Mouse (Mus musculus): ENCODE measurements around the gene Ifitm3. TPM values are rescaled to one million over a fixed set of nuclear protein-coding genes. Genes with fewer than 3 reads are reported as not detected.

Gene Ifitm3
- total and polyA plus RNA-seq, 2 experiments from 2014 or later: 35.9 to 78.8 TPM

- TF ChIP-seq CTCF (IDR thresholded peaks at IDR 0.05; ENCODE audit: low read depth): no peak
- no peaks in the 10 kb centered on the region for H3K4me1 ChIP-seq (ENCODE audit: insufficient read depth)
- H3K9ac ChIP-seq: no peak overlapping the region
- 89% methylated on average over 11 of the region's 11 CpGs for WGBS
- no peak overlapping the region for H3K4me2 ChIP-seq (ENCODE audit: low read depth)
- no peaks in the 10 kb centered on the region for H3K27me3 ChIP-seq (ENCODE audit: insufficient read depth, low read length)
- H3K27ac ChIP-seq (ENCODE audit: low read depth, low read length): no peak overlapping the region
- H3K9me3 ChIP-seq (ENCODE audit: low read length): no peaks in the 10 kb centered on the region
- no peak overlapping the region for H3K4me3 ChIP-seq (ENCODE audit: low read depth, low read length)
- no peak for ATAC-seq
- no peaks in the 10 kb centered on the region for H3K36me3 ChIP-seq (ENCODE audit: insufficient read depth)
- no peak for DNase-seq
Measured at GRCm38 (mm10) chr7:140998853-140999700, 11.5 kb downstream of the Ifitm3 start.

GRCm38 (mm10) chr7:140997817-140998216 is 12.8 kb downstream of the Ifitm3 start:
- no peaks in the 10 kb centered on the region for H3K27me3 ChIP-seq (ENCODE audit: insufficient read depth, low read length)
- H3K9me3 ChIP-seq (ENCODE audit: low read length): no peaks in the 10 kb centered on the region
- no peak overlapping the region for H3K4me2 ChIP-seq (ENCODE audit: low read depth)
- H3K9ac ChIP-seq: no peak overlapping the region
- WGBS: 58% methylated on average over 1 of the region's 1 CpGs
- TF ChIP-seq CTCF (IDR thresholded peaks at IDR 0.05; ENCODE audit: low read depth): no peak
- no peak overlapping the region for H3K27ac ChIP-seq (ENCODE audit: low read depth, low read length)
- no peak overlapping the region for H3K4me3 ChIP-seq (ENCODE audit: low read depth, low read length)
- no peak for ATAC-seq
- DNase-seq: no peak
- no peaks in the 10 kb centered on the region for H3K4me1 ChIP-seq (ENCODE audit: insufficient read depth)
- H3K36me3 ChIP-seq (ENCODE audit: insufficient read depth): no peaks in the 10 kb centered on the region

- Histone ChIP-seq H3K27ac (ENCODE audit: low read depth, low read length) (no peak overlapping the region), H3K4me3 (ENCODE audit: low read depth, low read length) (no peak overlapping the region), H3K4me1 (ENCODE audit: insufficient read depth) (no peaks in the 10 kb centered on the region), H3K9ac (no peak overlapping the region), H3K9me3 (ENCODE audit: low read length) (no peaks in the 10 kb centered on the region), H3K4me2 (ENCODE audit: low read depth) (no peak overlapping the region), H3K27me3 (ENCODE audit: insufficient read depth, low read length) (no peaks in the 10 kb centered on the region), H3K36me3 (ENCODE audit: insufficient read depth) (no peaks in the 10 kb centered on the region)
- TF ChIP-seq CTCF (IDR thresholded peaks at IDR 0.05; ENCODE audit: low read depth): no peak
- WGBS: 93% methylated on average over 14 of the region's 14 CpGs
- DNase-seq: no peak
- ATAC-seq: no peak
Measured at GRCm38 (mm10) chr7:140991117-140991689, 19.4 kb downstream of the Ifitm3 start.

GRCm38 (mm10) chr7:140990622-140991021 is 19.9 kb downstream of the Ifitm3 start:
- TF ChIP-seq CTCF (IDR thresholded peaks at IDR 0.05; ENCODE audit: low read depth): no peak
- H3K4me3 ChIP-seq (ENCODE audit: low read depth, low read length): no peak overlapping the region
- H3K9me3 ChIP-seq (ENCODE audit: low read length): no peaks in the 10 kb centered on the region

GRCm38 (mm10) chr7:140990185-140990584 is 20.4 kb downstream of the Ifitm3 start:
- Histone ChIP-seq H3K36me3 (ENCODE audit: insufficient read depth) (no peaks in the 10 kb centered on the region), H3K9me3 (ENCODE audit: low read length) (no peaks in the 10 kb centered on the region), H3K27ac (ENCODE audit: low read depth, low read length) (no peak overlapping the region), H3K4me1 (ENCODE audit: insufficient read depth) (no peaks in the 10 kb centered on the region), H3K4me2 (ENCODE audit: low read depth) (no peak overlapping the region), H3K9ac (no peak overlapping the region), H3K27me3 (ENCODE audit: insufficient read depth, low read length) (no peaks in the 10 kb centered on the region), H3K4me3 (ENCODE audit: low read depth, low read length) (no peak overlapping the region)
- no peak for TF ChIP-seq CTCF (IDR thresholded peaks at IDR 0.05; ENCODE audit: low read depth)
- ATAC-seq (no peak), DNase-seq (no peak)
- 77% methylated on average over 6 of the region's 6 CpGs for WGBS

More at GRCm38 (mm10) chr7:140990622-140991021, 19.9 kb downstream of the Ifitm3 start:
- DNase-seq (no peak), ATAC-seq (no peak)
- no peaks in the 10 kb centered on the region for H3K27me3 ChIP-seq (ENCODE audit: insufficient read depth, low read length)
- H3K27ac ChIP-seq (ENCODE audit: low read depth, low read length): no peak overlapping the region
- no peaks in the 10 kb centered on the region for H3K36me3 ChIP-seq (ENCODE audit: insufficient read depth)
- no peaks in the 10 kb centered on the region for H3K4me1 ChIP-seq (ENCODE audit: insufficient read depth)
- no peak overlapping the region for H3K4me2 ChIP-seq (ENCODE audit: low read depth)
- 74% methylated on average over 5 of the region's 5 CpGs for WGBS
- no peak overlapping the region for H3K9ac ChIP-seq

GRCm38 (mm10) chr7:140989022-140989421 is 21.5 kb downstream of the Ifitm3 start:
- no peak for TF ChIP-seq CTCF (IDR thresholded peaks at IDR 0.05; ENCODE audit: low read depth)
- Histone ChIP-seq H3K36me3 (ENCODE audit: insufficient read depth) (no peaks in the 10 kb centered on the region), H3K27ac (ENCODE audit: low read depth, low read length) (no peak overlapping the region), H3K9me3 (ENCODE audit: low read length) (no peaks in the 10 kb centered on the region), H3K4me2 (ENCODE audit: low read depth) (no peak overlapping the region), H3K9ac (no peak overlapping the region), H3K27me3 (ENCODE audit: insufficient read depth, low read length) (no peaks in the 10 kb centered on the region), H3K4me3 (ENCODE audit: low read depth, low read length) (no peak overlapping the region), H3K4me1 (ENCODE audit: insufficient read depth) (no peaks in the 10 kb centered on the region)
- DNase-seq (no peak), ATAC-seq (no peak)
- 83% methylated on average over 4 of the region's 4 CpGs for WGBS
